Mouse (Mus musculus): ENCODE measurements at regions not wholly inside any gene's neighbourhood (a gene's known extent, or its start where the extent isn't known, plus 50 kb on each side); places are given as distances from the start of the nearest gene placed in this dataset.

- no peak for TF ChIP-seq TAL1 (conservative IDR thresholded peaks at IDR 0.05; ENCODE audit: low read depth, low read length)
- no peak for TF ChIP-seq GATA1 (IDR thresholded peaks at IDR 0.05; ENCODE audit: borderline replicate concordance, low read length)
- no peak for TF ChIP-seq CTCF (IDR thresholded peaks at IDR 0.05; ENCODE audit: low read depth, low read length)
- TF ChIP-seq POLR2AphosphoS5 (IDR thresholded peaks at IDR 0.05; ENCODE audit: insufficient replicate concordance, low read depth, low read length): no peak
Observed at GRCm38 (mm10) chr3:131857442-131857841, 227.7 kb upstream of the Dkk2 start.

Data from G1E (cell line).